Mouse (Mus musculus) spleen, postnatal 14 days (tissue): ENCODE data around the gene Ift46.
"Not testable (repeated sequence)": the region's sequence is repeated elsewhere in the genome, so short reads cannot be mapped to it uniquely, and the experiment has no call there.

Source experiments
- DNase-seq, 2 experiments: peaks; one replicate each; pipeline ENCODE4 v3.0.0; 2021 to 2022; ENCODE audit warnings: low spot score in 2 of 2

The Ift46 gene

GRCm38 (mm10) chr9:44735886-44736285, 31.8 kb upstream of the Ift46 start:
- DNase-seq = no peak

- no peak for DNase-seq
Observed at GRCm38 (mm10) chr9:44736301-44736700, 31.4 kb upstream of the Ift46 start.

GRCm38 (mm10) chr9:44737240-44737949, 30.3 kb upstream of the Ift46 start:
- DNase-seq = no peak

GRCm38 (mm10) chr9:44740663-44741192, 27.0 kb upstream of the Ift46 start:
- no peak for DNase-seq

- DNase-seq = no peak
Observed at GRCm38 (mm10) chr9:44745371-44745770, 22.3 kb upstream of the Ift46 start.

GRCm38 (mm10) chr9:44746666-44747065, 21.0 kb upstream of the Ift46 start:
- no peak for DNase-seq

- no peak for DNase-seq
Observed at GRCm38 (mm10) chr9:44747341-44747740, 20.4 kb upstream of the Ift46 start.

GRCm38 (mm10) chr9:44748473-44748872, 19.2 kb upstream of the Ift46 start:
- no peak for DNase-seq

- DNase-seq = no peak
Observed at GRCm38 (mm10) chr9:44760873-44761272, 6.8 kb upstream of the Ift46 start.

GRCm38 (mm10) chr9:44768029-44768394, 304 bp downstream of the Ift46 start:
- DNase-seq = not testable (repeated sequence)

- DNase-seq = no peak
Observed at GRCm38 (mm10) chr9:44771376-44771775, 3.7 kb downstream of the Ift46 start.

- no peak for DNase-seq
Observed at GRCm38 (mm10) chr9:44772392-44772749, 4.7 kb downstream of the Ift46 start.

- DNase-seq = peak; percentile 87 to 91
Observed at GRCm38 (mm10) chr9:44772750-44773651, 5.3 kb downstream of the Ift46 start.

- no peak for DNase-seq
Observed at GRCm38 (mm10) chr9:44792842-44793241, 25.1 kb downstream of the Ift46 start.

- no peak for DNase-seq
Observed at GRCm38 (mm10) chr9:44798298-44798697, 30.6 kb downstream of the Ift46 start.

- peak; percentile 60 to 68 for DNase-seq
Observed at GRCm38 (mm10) chr9:44799102-44799957, 31.6 kb downstream of the Ift46 start, which contains the start of gene Tmem25. TSS of gene Tmem25 (minus strand) at chr9:44799307.

GRCm38 (mm10) chr9:44799958-44800324, 32.2 kb downstream of the Ift46 start:
- no peak for DNase-seq

- DNase-seq = no peak
Observed at GRCm38 (mm10) chr9:44801669-44802068, 34.0 kb downstream of the Ift46 start.

- no peak for DNase-seq
Observed at GRCm38 (mm10) chr9:44802808-44803450, 35.2 kb downstream of the Ift46 start, which contains the start of gene Ttc36. TSS of gene Ttc36 (minus strand) at chr9:44803072.

GRCm38 (mm10) chr9:44804678-44805077, 37.0 kb downstream of the Ift46 start:
- DNase-seq = no peak

GRCm38 (mm10) chr9:44805536-44805935, 37.8 kb downstream of the Ift46 start:
- no peak for DNase-seq
